Mouse (Mus musculus) E14TG2a.4 (cell line): ENCODE data around the gene Serinc5.
A peak's percentile ranks its signal among the peaks of the same experiment; 100 is the strongest.

ENCODE experiments used
- H3K27me3 ChIP-seq: 2 replicates; pipeline ENCODE4 v1.6.1; 2014; ENCODE audit warnings: low read length, control low read depth; ENCODE audit not compliant: insufficient read depth
- H3K36me3 ChIP-seq: 2 replicates; pipeline ENCODE4 v1.6.1; 2014; ENCODE audit warnings: low read length, control low read depth; ENCODE audit not compliant: insufficient read depth
- H3K4me1 ChIP-seq: replicated peaks from 2 replicates; pipeline ENCODE4 v1.6.1; 2014; ENCODE audit warnings: low read depth, low read length, control low read depth
- H3K4me3 ChIP-seq: replicated peaks from 2 replicates; pipeline ENCODE4 v1.5.1; 2014; ENCODE audit warnings: mild to moderate bottlenecking, low read length
- H3K9me3 ChIP-seq: 2 replicates; pipeline ENCODE4 v1.6.1; 2014; ENCODE audit warnings: low read length, control low read depth
- CTCF ChIP-seq: conservative IDR thresholded peaks from 2 replicates; pipeline ENCODE4 v1.5.1; 2014; ENCODE audit warnings: low read length
- NANOG ChIP-seq: IDR thresholded peaks from 2 replicates; pipeline ENCODE4 v1.6.1; 2014; ENCODE audit warnings: borderline replicate concordance, low read length, mixed read lengths
- POU5F1 ChIP-seq: IDR thresholded peaks from 2 replicates; pipeline ENCODE4 v1.6.1; 2014; ENCODE audit warnings: low read length, borderline replicate concordance

Serinc5 gene

DNA sequence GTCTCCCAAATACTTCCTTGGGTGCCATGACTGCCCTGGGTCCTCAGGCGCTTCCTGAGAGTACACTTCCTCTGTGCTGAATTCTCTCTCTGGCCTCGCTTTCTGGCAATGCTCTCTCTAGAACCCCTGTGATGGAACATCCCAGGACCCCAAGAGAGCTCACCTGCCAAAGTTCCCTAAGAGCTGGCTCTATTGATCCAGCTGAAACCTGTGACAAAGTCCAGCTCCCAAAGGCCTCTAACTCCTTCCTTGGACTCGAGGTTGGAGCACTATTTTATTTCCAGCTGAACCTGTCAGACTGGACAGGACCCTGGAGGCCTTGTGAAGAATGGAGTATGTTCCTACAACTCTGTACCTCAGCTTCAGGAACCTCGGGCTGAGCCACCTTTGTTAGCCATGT, 86.2 kb downstream of the Serinc5 start:
- Histone ChIP-seq H3K4me1 (peaks cover 18% of the 10 kb centered on the region), H3K9me3 (no peaks in the 10 kb centered on the region), H3K4me3 (no peak overlapping the region), H3K27me3 (no peaks in the 10 kb centered on the region), H3K36me3 (no peaks in the 10 kb centered on the region)
- TF ChIP-seq POU5F1 (no peak), CTCF (no peak), NANOG (no peak)

- no peak overlapping the region for H3K4me3 ChIP-seq
- no peaks in the 10 kb centered on the region for H3K36me3 ChIP-seq
- TF ChIP-seq NANOG (no peak), CTCF (no peak)
- H3K9me3 ChIP-seq = no peaks in the 10 kb centered on the region
- H3K27me3 ChIP-seq = no peaks in the 10 kb centered on the region
- peaks cover 35% of the 10 kb centered on the region for H3K4me1 ChIP-seq
Observed at GRCm38 (mm10) chr13:92698781-92699180, 87.9 kb downstream of the Serinc5 start.

GRCm38 (mm10) chr13:92699395-92699794, 88.5 kb downstream of the Serinc5 start:
- no peaks in the 10 kb centered on the region for H3K36me3 ChIP-seq
- no peak for TF ChIP-seq CTCF
- no peak for TF ChIP-seq POU5F1
- no peak for TF ChIP-seq NANOG
- no peak overlapping the region for H3K4me3 ChIP-seq
- no peaks in the 10 kb centered on the region for H3K9me3 ChIP-seq
- peaks cover 40% of the 10 kb centered on the region for H3K4me1 ChIP-seq
- H3K27me3 ChIP-seq = no peaks in the 10 kb centered on the region

DNA sequence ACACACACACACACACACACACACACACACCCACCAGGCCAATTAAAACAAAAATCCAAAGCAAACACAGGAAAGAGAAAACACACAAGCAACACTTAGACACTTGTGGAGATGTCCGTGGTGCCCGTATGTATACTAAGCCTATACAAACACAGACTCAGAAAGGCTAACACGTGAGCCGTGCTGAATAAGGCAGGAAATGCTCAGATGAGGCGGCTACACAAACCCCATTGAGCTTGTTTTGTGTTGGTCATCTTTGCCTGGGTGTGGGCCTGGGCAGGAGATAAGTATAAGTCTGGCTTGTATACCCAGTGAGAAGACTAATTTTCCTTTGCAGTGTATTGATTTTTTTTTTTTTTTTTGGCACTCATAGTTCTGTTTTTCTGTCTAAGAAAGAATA, 91.1 kb downstream of the Serinc5 start:
- Histone ChIP-seq H3K9me3 (0 out of 2 replicates have a peak, but pooled peaks cover 3% of the 10 kb centered on the region), H3K4me1 (peaks cover 40% of the 10 kb centered on the region), H3K36me3 (peaks cover 13% of the 10 kb centered on the region; the same call in 1 of the 2 replicates), H3K27me3 (0 out of 2 replicates have a peak, but pooled peaks cover 2% of the 10 kb centered on the region), H3K4me3 (no peak overlapping the region)
- no peak for TF ChIP-seq CTCF

DNA sequence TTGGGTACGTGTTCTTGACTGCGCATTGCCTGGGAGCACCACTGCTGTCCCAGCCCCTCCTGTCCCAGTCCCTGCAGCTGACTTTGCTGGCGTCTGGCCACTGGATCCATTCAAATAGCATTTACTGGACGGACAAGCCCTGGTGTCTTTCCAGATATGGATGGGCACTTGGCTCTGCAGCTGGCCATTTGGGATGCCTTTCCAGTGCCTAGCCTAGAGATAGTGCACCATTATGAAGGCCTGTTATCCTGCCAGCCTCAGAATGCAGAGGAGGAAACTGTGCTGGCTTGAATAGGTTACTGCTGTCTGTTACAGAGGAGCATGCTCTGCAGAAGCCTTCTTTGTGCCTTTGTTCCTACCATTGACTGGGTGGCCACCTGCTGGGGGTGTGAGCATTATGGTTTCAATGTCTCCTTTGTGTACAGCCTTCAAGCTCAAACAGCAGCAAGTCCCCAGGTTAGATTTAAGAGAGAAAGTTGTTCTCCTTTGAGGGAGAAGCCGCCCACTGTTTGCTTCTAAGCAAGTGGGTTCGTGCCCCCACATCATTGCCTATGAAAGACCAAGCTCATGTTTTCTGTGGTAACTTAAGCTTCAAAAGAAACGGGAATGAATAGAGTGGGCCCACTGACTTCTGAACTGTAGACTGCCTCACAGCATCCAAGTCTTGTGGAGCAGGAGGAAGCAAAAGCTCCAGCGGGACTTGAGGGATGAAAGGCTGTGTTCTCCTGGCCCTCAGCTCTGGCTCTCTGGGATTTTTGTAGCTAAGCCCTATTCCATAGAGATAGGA, 92.5 kb downstream of the Serinc5 start:
- 0 out of 2 replicates have a peak, but pooled peaks cover 2% of the 10 kb centered on the region for H3K27me3 ChIP-seq
- no peak overlapping the region for H3K4me3 ChIP-seq
- TF ChIP-seq POU5F1 (no peak), NANOG (peak; percentile 79; the same call in 1 of the 2 replicates)
- H3K36me3 ChIP-seq = peaks cover 19% of the 10 kb centered on the region; the same call in 1 of the 2 replicates
- 0 out of 2 replicates have a peak, but pooled peaks cover 3% of the 10 kb centered on the region for H3K9me3 ChIP-seq
- peaks cover 39% of the 10 kb centered on the region for H3K4me1 ChIP-seq

- H3K4me3 ChIP-seq = no peak overlapping the region
- H3K9me3 ChIP-seq = 0 out of 2 replicates have a peak, but pooled peaks cover 3% of the 10 kb centered on the region
- H3K4me1 ChIP-seq = peaks cover 39% of the 10 kb centered on the region
- TF ChIP-seq CTCF = no peak
- TF ChIP-seq NANOG = no peak
- no peak for TF ChIP-seq POU5F1
- H3K36me3 ChIP-seq = peaks cover 19% of the 10 kb centered on the region; the same call in 1 of the 2 replicates
- 0 out of 2 replicates have a peak, but pooled peaks cover 2% of the 10 kb centered on the region for H3K27me3 ChIP-seq
Observed at GRCm38 (mm10) chr13:92704189-92704588, 93.3 kb downstream of the Serinc5 start.

DNA sequence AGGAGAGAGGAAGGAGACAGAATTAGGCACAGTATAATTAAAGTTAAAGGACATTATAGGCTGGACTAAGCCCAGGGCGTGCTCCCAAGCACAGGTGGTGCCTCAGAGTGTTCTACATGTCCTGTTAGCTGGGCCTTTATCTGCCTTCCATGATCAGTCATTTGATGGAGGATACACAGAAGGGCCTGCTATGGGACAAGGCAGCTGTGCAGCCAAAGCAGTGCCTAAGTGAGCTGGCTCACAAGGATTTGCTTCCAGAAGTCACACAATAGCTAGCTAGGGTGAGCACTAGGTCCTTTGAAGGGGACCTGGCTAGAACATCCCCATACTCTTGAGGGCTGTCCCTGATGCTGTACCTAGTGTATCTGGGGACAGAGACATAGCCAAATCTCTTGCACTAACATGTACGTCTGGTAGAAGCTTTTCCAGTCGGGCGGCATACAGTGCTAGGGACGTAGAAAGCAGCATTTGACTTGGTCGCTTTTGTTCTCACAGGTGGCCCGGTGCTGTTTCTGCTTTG, 94.2 kb downstream of the Serinc5 start:
- 0 out of 2 replicates have a peak, but pooled peaks cover 2% of the 10 kb centered on the region for H3K27me3 ChIP-seq
- TF ChIP-seq CTCF = no peak
- no peak for TF ChIP-seq POU5F1
- no peak for TF ChIP-seq NANOG
- peaks cover 19% of the 10 kb centered on the region; the same call in 1 of the 2 replicates for H3K36me3 ChIP-seq
- H3K9me3 ChIP-seq = 0 out of 2 replicates have a peak, but pooled peaks cover 3% of the 10 kb centered on the region
- peaks cover 46% of the 10 kb centered on the region for H3K4me1 ChIP-seq
- no peak overlapping the region for H3K4me3 ChIP-seq

GRCm38 (mm10) chr13:92706342-92707061, 95.6 kb downstream of the Serinc5 start:
- no peak overlapping the region for H3K4me3 ChIP-seq
- no peak for TF ChIP-seq NANOG
- peaks cover 49% of the 10 kb centered on the region for H3K4me1 ChIP-seq
- H3K27me3 ChIP-seq = 0 out of 2 replicates have a peak, but pooled peaks cover 2% of the 10 kb centered on the region
- H3K9me3 ChIP-seq = 0 out of 2 replicates have a peak, but pooled peaks cover 3% of the 10 kb centered on the region
- peaks cover 19% of the 10 kb centered on the region; the same call in 1 of the 2 replicates for H3K36me3 ChIP-seq
